Mouse (Mus musculus) Muller cell, postnatal 12 days (primary cell): ENCODE results near the gene Hist2h2aa2.
A peak's percentile ranks its signal among the peaks of the same experiment; 100 is the strongest.
"Not testable (repeated sequence)": the region's sequence is repeated elsewhere in the genome, so short reads cannot be mapped to it uniquely, and the experiment has no call there.

Experiments
- DNase-seq: peaks from one replicate; pipeline ENCODE4 v3.0.0-alpha.2; 2015; ENCODE audit errors: inconsistent ontology term

Gene Hist2h2aa2

DNA sequence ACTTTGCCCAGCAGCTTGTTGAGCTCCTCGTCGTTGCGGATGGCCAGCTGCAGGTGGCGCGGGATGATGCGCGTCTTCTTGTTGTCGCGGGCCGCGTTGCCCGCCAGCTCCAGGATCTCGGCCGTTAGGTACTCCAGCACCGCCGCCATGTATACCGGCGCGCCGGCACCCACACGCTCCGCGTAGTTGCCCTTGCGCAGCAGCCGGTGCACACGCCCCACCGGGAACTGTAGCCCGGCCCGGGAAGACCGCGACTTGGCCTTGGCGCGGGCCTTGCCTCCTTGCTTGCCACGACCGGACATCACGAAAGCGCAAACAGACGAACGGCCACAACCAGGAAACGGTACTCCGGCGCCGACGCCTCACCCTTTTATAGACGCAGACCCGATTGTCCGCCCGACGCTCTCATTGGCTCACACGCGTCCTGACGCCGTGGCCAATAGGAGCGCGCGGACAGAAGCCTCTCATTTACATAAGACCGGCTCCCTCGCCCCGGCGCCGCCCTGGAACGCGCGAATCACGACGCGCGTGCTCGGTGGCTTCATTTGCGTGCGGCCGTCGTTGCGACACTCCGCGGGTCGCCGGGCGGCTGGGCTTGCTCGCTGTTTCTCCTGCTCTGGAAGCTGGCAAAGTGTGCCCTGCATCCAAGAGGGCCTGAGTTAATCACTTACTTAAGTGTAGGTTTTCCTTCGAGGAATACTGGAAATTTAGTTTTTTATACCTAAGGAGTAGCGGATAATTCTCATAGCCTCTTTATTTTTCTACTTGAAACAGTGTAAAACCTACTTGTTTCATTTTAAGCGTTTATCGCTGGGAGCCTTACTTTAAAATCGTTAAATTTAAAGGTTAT is at the start of gene Hist2h2aa2:
Gene Hist2h2aa2 (minus strand): TSS at position 328 of the 850 bp plus-strand sequence.
- peak; percentile 74 for DNase-seq

DNA sequence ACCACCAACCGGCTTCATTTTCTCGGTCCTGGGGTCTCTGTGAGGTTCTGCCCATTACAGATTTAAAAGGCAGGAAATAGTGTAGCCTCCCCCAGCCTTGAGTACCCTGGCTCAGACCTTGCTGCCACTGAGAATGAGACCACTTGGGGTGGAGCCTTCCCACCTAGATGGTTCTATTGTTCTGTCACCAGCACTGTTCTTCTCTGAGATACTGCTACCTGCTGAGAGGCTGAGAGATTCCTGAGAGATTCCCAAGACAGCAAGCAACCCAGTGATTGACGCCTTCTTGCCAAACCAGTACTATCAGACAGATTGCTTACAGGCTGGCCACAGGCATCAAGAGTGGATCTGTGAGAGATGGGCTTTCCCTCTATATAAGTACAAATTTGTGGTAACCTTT is 49.1 kb upstream of the Hist2h2aa2 start:
- DNase-seq: no peak

DNA sequence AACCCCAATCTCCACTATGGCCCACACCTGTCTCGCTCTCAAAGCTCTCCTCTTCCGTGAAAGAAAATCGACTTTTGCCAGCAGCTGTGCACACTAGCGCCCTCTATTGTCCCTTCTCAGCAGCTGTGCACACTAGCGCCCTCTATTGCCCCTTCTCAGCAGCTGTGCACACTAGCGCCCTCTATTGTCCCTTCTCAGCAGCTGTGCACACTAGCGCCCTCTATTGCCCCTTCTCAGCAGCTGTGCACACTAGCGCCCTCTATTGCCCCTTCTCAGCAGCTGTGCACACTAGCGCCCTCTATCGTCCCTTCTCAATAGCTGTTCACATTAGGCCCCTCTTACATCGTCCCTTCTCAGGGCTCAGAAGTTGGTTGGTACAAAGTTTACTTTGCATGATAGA is 47.3 kb upstream of the Hist2h2aa2 start:
- DNase-seq: not testable (repeated sequence)

DNA sequence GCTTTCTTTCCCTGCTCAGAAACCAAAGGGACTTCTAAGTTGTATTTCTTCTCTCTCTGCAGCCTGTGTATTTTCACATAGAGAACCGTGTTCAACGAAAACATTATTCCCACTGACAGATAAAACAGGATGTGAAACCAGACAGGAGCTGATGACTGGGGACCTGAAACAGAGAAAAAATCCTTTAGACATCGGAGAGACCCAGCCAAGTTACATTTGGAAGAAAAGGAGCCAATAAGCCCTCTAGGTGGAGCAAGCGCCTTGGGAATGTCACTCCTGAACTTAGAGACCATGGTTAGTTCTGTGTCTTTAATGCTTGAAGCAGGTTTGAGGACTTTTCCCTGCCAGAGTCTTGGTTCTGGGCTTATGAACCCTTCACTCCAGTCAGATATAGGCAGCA is 44.4 kb upstream of the Hist2h2aa2 start:
- peak; percentile 62 for DNase-seq

DNA sequence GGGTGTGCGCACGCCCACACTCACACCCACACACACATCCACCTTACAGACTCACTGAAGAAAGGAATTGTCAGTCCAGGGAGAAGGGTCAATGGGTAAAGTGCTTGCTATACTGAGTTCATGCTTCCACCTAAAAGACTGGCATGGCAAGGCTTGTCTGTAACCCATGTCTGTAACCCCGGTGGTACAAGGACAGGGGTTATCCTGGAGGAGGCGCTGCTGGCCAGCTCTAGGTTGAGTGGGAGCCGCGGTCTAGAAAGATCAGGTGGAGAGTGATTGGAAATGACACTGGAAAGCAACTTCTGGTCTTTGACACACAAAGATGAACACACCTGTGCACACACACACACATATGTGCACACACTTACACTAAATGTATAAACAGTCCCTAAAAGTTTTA is 40.6 kb upstream of the Hist2h2aa2 start:
- DNase-seq: no peak

DNA sequence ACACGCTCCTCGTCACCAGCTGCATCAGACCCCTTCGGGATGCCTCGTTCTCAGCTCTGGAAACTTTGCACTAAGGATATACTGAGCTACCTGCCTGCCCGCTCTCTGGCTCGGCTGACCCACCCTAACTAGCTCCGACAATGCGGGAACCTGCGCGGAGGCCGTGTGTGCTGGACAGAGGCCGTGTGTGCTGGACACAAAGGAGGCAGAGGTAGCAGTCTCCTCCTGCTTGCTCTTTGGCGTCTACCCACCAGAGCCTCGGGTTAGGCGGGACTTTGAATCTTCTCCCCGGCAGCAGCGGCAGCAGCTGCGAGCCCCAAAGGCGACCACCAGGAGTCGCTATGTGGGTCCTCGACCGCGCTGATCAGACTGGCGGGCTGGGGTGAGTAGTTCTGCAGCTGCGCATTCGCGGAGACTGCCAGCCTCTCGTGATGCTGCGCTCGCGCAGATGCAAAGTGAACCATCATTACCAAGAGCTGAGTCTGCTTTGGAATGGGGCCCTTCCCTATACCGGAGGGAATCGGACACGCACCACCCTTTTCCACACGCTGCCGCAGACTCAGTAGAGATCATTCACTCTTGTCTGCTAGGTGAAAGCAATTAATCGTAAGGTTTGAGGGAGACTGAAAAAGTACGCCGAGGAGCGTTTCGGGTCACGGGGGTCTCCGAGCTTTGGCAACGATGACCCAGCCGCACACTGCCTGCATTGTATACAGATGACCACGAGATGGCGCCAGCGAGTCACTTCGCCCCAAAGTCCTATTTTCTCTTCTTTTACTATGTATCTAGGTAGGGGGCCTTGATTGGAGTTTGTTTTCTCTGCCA is 37.9 kb upstream of the Hist2h2aa2 start:
- DNase-seq: peak; percentile 86

DNA sequence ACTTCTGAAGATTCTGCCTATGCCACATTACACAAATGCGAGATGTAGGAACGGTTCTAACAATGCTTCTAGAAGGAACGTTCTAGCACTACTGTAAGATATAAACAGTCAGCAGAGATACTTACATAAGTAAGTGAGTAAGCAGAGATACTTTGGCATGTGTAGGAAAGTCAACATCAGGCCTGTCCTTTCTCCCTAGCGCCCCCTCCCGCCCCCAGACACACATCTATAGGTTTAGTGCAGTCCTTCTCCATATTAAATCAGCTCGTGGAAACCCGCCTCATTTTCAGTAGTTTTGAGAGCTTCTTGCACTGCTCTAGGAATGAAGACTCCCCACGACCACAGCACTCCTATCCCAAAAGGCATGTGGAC is 37.3 kb upstream of the Hist2h2aa2 start:
- DNase-seq: no peak

DNA sequence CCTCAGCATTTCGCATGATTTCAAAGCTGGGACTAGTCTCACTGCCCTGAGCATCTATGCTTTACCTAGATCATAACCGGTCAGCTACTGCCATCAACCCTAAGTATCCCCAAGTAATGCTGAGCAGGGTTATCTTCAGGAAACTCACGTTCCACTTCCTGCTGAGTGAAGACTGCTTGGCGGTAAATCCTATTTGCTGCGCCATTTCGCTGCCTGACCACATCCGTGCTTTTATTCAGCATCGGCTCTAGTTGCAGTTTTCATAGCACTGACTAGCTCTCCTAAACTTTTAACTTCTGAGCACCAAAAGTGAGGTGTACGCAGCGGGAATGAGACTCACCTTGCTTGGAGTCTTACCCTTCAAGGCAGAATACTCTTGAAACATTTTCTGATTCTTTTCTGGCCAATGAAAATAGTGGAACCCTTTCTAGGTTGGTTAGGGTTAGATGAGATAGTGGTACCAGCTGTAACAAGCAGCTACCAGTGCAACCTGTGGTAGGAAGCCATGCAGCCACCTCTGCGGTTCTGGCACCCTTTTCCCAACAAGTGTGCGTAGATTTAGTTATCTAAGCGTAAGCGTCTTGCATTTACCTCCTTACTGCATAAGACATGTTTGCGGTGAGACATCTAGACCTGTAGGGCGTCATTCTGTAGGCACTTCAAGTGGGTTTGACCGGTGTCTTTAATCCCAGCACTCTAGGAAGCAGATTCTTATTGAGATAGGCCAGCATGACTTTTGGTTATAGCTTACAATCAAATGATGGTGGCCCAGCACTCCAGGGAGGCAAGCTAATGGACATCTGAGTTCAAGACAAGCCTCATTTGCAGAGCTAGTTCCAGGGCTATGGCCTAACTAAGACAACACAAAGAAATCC is 33.8 kb upstream of the Hist2h2aa2 start:
- DNase-seq: no peak

DNA sequence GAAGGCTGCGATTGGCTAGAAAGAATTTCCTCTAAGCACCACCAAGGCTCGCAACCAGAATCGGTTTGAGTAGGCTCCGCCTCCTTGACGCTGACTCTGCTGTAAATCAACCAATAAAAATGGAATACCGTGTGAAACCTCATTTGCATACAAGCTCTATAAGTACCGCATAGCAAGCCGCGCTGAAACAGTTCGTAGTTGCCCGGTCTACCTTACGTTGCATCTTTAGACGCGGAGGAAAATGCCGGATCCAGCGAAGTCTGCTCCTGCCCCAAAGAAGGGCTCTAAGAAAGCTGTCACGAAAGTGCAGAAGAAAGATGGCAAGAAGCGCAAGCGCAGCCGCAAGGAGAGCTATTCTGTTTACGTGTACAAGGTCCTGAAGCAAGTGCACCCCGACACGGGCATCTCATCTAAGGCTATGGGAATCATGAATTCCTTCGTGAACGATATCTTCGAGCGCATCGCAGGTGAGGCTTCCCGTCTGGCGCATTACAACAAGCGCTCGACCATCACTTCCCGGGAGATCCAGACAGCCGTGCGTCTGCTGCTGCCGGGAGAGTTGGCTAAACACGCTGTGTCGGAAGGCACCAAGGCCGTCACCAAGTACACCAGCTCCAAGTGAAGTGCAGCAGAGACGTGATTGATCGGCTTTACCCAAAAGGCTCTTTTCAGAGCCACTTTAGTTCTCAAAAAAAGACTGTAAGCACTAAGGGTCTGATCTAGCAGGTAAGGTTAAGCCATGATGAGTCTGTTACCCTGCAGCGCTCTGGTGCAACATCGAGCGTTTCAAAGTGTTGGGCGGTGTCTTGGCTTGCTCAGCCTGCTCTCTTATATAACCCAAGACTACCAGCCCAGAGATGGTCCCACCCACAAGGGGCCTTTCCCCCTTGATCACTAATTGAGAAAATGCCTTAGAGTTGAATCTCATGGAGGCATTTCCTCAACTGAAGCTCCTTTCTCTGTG is 29.7 kb upstream of the Hist2h2aa2 start, which contains the start of gene Hist2h2bb:
Gene Hist2h2bb (plus strand): TSS at position 242 of the 964 bp plus-strand sequence.
- DNase-seq: peak; percentile 91

DNA sequence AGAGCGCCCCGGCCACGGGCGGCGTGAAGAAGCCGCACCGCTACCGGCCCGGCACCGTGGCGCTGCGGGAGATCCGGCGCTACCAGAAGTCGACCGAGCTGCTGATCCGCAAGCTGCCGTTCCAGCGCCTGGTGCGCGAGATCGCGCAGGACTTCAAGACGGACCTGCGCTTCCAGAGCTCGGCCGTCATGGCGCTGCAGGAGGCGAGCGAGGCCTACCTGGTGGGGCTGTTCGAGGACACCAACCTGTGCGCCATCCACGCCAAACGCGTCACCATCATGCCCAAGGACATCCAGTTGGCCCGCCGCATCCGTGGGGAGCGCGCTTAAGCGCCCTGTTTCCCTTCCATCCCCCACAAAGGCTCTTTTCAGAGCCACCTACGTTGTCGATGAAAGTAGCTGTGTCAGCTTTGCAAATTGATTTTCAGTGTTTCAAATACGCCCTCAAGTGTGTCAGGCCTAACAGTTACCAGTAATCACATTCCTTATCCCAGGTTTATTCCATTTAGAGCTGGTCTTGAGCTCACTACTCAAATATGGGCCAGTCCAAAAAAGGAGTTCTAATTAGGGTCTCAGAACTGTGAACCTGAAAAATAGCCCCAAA is 28.8 kb upstream of the Hist2h2aa2 start:
- not testable (repeated sequence) for DNase-seq

DNA sequence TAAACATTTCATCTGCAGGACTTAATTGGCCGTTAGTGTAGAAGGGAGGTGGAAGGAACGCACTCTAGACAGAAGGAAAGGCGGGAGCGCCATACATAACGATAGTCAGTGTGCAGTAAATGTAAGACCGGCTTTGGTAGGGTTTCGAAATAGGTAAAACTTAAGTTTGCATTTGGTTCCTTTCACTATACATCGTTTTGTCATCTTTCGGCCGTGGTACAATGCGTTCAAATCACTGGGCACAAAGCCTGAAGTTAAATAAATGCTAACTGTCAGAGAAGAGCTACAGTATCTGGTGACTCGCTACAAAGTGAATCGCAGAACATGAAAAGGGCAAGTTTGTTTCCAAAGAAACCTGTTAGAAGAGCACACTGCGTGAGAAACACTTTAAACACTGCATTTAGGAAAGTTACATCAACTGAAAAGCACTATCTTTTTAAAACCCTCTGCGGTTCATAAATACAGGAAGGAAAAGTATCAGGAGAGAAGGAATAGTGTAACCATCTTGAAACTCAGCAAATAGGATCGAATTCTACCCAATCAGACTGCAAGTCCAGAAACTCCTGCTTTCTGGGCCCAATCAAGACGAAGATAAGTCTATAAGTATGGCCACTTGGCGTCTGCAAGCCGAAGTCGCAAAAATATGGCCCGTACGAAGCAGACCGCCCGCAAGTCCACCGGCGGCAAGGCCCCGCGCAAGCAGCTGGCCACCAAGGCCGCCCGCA is 28.1 kb upstream of the Hist2h2aa2 start, which contains the start of gene Hist2h3b:
Gene Hist2h3b (plus strand): TSS at position 604 of the 725 bp plus-strand sequence.
- peak; percentile 84 for DNase-seq

DNA sequence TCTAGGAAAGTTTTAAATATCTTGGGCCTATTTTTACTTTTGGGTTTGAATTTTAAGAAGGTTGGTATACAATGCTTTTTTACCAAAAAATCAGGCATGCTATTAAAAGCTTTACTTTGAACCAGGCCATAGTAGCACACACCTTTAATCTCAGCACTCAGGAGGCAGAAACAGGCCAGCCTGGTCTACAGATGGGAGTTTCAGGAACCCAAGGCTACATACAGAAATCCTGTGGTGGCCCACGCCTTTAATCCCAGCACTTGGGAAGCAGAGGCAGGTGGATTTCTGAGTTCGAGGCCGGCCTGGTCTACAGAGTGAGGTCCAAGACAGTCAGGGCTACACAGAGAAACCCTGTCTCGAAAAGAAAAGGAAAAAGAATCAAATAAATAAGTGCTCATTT is 27.5 kb upstream of the Hist2h2aa2 start:
- no peak for DNase-seq

DNA sequence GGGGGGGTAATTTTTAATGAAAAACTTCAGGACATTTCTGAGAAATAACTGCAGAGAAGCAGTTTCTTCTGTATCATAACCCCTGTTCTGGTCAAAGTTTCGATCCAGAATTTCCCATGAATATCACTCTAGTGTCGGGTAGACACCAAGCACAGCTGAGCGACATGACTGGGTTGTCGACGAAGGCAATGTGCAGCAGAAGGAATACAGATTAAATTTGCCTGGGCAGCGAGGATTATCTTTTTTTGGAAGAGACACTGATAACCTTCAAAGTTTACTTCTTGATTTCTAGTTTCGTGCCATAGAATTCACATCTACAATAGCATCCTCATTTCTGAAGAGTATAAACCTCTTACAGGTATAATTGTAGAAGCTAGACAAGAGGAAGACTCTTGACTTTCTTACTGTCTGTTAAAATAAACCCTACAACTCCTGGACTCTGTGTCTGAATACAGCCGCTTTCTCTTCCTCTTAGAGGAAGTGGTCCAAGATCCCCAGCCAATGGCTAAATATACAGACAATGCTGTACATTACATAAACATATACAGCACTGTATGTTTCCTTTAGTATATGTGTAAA is 26.1 kb upstream of the Hist2h2aa2 start:
- no peak for DNase-seq

DNA sequence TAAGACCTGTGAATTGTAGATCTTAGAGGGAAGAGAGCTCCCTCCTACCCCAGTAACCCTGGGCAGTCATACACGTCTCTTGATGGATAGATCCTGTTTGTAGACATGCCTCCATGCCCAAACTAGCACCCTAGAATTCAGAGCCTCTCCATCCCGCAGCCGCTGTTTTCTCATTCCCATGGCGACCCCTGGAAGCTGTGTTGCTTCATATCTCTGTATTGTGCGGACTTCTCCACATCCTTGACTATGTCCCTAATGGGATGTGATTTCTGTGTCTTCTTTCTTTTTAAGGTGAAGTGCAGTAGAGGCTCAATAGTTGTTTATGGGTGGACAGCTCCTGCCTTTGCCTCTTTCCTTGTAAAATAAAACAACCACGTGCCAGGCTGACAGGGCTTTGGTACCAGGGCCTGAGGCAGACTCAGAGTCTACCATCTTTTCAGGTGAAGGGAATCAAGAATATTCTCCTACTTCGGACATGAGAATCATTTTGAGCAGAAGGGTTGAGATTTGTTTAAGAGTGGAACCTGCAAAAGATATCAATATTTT is 24.4 kb upstream of the Hist2h2aa2 start:
- no peak for DNase-seq

DNA sequence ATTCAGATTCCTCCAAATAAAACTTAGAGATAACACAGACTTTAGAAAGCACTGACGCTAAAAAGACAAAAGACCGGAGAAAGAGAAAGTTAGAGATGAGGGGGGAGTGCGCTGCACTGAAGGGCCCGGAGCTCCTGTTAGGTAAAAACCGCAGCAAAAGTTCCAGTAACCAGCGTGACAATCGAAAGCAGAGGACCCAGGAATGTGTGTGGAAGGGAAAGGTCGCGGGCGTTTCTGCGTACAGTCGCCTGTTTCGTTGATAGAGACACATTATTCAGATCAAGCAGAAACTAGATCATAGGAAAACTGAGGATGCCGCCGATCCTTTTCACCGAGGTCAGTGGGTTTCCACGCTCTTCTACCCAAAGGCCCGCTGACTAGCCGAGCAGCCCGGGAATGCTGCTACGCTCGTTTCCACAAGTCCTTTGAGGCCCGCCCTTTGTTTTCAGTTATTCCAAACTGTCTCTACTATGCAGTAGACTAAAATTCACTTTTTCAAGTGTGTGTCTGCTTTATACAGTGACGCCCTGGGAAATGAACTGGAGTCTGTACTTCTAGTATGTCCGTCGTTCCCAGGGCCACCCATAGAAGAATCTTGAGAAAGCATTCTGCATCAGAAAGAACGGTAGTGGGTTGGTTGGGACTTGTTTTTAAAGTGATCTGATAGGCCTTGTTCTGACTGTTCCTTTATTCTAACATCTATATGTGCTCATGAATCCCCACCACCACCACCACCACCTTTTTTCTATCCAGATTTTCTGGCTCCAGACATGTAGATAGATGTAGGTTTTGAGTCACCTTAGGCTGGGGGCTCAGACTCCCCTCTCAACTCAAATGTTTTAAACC is 23.7 kb upstream of the Hist2h2aa2 start:
- no peak for DNase-seq

DNA sequence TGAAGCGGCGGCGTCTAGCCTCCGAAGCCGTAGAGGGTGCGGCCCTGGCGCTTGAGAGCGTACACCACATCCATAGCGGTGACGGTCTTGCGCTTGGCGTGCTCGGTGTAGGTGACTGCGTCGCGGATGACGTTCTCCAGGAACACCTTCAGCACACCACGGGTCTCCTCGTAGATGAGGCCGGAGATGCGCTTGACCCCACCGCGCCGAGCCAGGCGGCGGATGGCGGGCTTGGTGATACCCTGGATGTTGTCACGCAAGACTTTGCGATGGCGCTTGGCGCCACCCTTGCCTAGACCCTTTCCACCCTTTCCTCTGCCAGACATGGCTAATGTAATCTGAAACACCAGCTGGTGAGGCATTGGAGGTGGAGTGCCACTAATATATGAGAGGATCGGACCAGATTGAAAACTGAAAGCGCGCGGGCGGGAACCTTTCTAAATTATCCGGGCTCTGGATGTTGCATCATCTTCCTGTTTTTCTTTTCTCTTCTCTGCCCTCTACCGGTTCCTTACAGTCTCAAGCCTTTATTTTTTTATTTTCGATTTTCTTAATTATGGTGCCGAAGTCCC is 23.0 kb upstream of the Hist2h2aa2 start, which contains the start of gene Hist2h4:
Gene Hist2h4 (minus strand): TSS at position 333 of the 572 bp plus-strand sequence.
- DNase-seq: peak; percentile 97

DNA sequence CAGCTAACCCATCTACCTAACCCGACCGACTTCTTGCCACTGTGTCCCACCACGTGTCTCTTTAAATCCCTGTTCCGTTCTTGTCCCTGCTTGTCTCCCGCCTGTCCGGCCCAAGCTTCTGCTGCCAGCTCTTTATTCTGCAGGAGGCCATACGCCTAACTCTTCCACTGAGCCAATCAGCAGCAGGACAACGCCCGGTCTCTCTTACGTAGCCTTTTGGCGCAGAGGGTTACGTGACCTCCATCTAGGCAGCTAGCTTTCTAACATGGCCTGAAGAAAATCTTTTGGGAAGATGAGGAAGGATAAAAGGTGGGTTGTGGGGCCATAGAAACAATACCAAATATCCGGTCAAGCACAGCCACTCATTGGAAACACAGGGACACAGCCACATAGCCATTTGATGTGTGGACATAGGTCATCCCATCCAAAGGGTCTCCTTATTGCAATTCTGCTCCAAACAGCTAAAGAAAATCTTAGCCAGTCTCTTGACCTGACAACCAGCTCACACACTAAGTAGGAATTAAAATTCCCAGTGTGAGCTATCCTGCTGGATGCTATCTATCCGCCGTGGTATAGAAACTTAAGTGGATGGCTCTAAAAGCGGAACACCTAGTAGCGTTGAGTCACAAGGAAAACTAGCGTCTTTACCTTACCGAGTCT is 22.3 kb upstream of the Hist2h2aa2 start:
- peak; percentile 84 for DNase-seq
